Mouse (Mus musculus) C2C12 (cell line): ENCODE measurements at regions not wholly inside any gene's neighbourhood (a gene's known extent, or its start where the extent isn't known, plus 50 kb on each side); places are given as distances from the start of the nearest gene placed in this dataset.

Source experiments
- CEBPB ChIP-seq: IDR thresholded peaks from one replicate; pipeline ENCODE4 v1.6.1; 2011; ENCODE audit warnings: low read depth, mild to moderate bottlenecking, control low read depth, moderate library complexity
- CTCF ChIP-seq: IDR thresholded peaks from one replicate; pipeline ENCODE4 v1.5.1; 2011; ENCODE audit not compliant: control insufficient read depth, insufficient read depth, insufficient read length
- FOSL1 ChIP-seq: IDR thresholded peaks from one replicate; pipeline ENCODE4 v1.8.0; 2011; ENCODE audit warnings: mild to moderate bottlenecking, low read length; ENCODE audit not compliant: poor library complexity, insufficient read depth, severe bottlenecking
- MAX ChIP-seq: IDR thresholded peaks from one replicate; pipeline ENCODE4 v1.6.1; 2011; ENCODE audit warnings: mild to moderate bottlenecking, control low read depth
- MYOD1 ChIP-seq: IDR thresholded peaks from one replicate; pipeline ENCODE4 v1.6.1; 2011; ENCODE audit warnings: low read depth; ENCODE audit not compliant: control insufficient read depth, insufficient read length
- USF1 ChIP-seq: IDR thresholded peaks from one replicate; pipeline ENCODE4 v1.6.1; 2011; ENCODE audit warnings: low read depth, mild to moderate bottlenecking, control low read depth, moderate library complexity

DNA sequence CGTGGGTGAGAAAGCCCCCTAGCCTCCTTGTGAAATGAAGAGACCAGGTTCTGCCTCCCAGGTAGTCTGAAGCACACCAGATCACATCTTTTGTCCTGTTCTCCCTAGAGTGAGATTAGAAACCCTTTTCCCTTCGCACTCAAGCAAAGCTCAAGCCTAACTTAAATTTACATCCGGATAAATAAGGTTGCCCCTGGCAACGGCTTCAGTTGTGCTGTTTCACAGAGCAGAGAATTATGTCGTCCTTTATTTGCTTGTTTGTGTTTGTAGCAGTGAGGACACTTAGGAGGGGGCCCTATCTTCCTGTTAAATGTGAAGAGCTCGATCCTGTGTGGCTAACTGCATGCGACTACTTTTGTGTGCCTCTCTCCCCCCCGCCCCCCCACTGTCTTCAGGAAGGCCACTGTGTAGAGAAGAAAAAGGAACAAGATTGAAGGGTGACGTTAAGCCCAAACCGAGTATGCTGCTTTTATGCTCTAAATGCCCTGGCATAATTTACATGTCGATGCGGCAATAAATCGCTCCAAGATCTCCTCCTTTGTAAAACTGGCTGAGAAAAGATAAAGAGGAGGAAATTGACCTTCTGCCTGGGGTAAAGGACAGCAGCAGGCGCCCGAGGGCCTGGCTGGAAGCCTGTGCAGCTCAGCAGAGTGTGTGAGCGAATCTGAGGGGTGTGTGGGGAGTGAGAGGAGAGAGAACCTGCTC, 439.9 kb downstream of the Prdm2 start:
- no peak for TF ChIP-seq CTCF
- no peak for TF ChIP-seq CEBPB
- no peak for TF ChIP-seq MAX
- TF ChIP-seq FOSL1: no peak
- no peak for TF ChIP-seq MYOD1
- TF ChIP-seq USF1: no peak
